In genomic region chr15:81745601-81746114, GRCm38 (mm10) we compare ENCODE assay signal across 8 mouse cellular contexts. TPM values are rescaled to one million over a fixed set of nuclear protein-coding genes. Genes with fewer than 3 reads are reported as not detected.
A peak's percentile ranks its signal among the peaks of the same experiment; 100 is the strongest.
DNase-seq lines count a peak whose midpoint lies in the region; ATAC-seq and TF ChIP-seq lines count a peak whose summit lies in the region.

No protein-coding gene starts in this region.

- TF ChIP-seq CTCF in embryonic fibroblast, embryonic 13.5 days (IDR thresholded peaks at IDR 0.05; ENCODE audit: borderline replicate concordance, insufficient read depth, low read length), result no peak

- H3K27ac ChIP-seq in embryonic fibroblast, embryonic 13.5 days (ENCODE audit: insufficient read depth, low read length), result no peak overlapping the region; the same call in 1 of the 2 replicates
- H3K27ac ChIP-seq in heart, embryonic 15.5 days, result peak overlapping the region; percentile 93
- H3K27ac ChIP-seq in neural tube, embryonic 14.5 days (ENCODE audit: low read depth, low read length), result peak overlapping the region; percentile 89

- peak overlapping the region; percentile 86 for H3K4me3 ChIP-seq in embryonic fibroblast, embryonic 13.5 days (ENCODE audit: insufficient read depth, low read length)
- peak overlapping the region; percentile 98 for H3K4me3 ChIP-seq in heart, embryonic 15.5 days
- peak overlapping the region; percentile 98 for H3K4me3 ChIP-seq in neural tube, embryonic 14.5 days (ENCODE audit: low read depth, low read length)

- under 1% methylated on average over 32 of the region's 33 CpGs for WGBS in heart, embryonic 15.5 days
- WGBS in neural tube, embryonic 14.5 days, result under 1% methylated on average over 33 of the region's 33 CpGs

- no peaks in the 10 kb centered on the region for H3K27me3 ChIP-seq in heart, embryonic 15.5 days
- no peaks in the 10 kb centered on the region for H3K27me3 ChIP-seq in neural tube, embryonic 14.5 days (ENCODE audit: control insufficient read depth, insufficient read depth, low read length)

- H3K4me1 ChIP-seq in embryonic fibroblast, embryonic 13.5 days (ENCODE audit: control insufficient read depth, insufficient read depth, low read length), result no peaks in the 10 kb centered on the region
- peaks cover 26% of the 10 kb centered on the region for H3K4me1 ChIP-seq in heart, embryonic 15.5 days (replicated peaks)
- H3K4me1 ChIP-seq in neural tube, embryonic 14.5 days (ENCODE audit: control insufficient read depth, insufficient read depth, low read length), result peaks cover 13% of the 10 kb centered on the region; the same call in 1 of the 2 replicates

- no peaks in the 10 kb centered on the region for H3K36me3 ChIP-seq in heart, embryonic 15.5 days
- no peaks in the 10 kb centered on the region for H3K36me3 ChIP-seq in neural tube, embryonic 14.5 days (ENCODE audit: control insufficient read depth, insufficient read depth, low read length)

- peak; percentile 55 for TF ChIP-seq POLR2A in embryonic fibroblast, embryonic 13.5 days (IDR thresholded peaks at IDR 0.05; ENCODE audit: low read depth, low read length)

- peak overlapping the region; percentile 84 for H3K4me2 ChIP-seq in heart, embryonic 15.5 days
- peak overlapping the region; percentile 77 for H3K4me2 ChIP-seq in neural tube, embryonic 14.5 days (ENCODE audit: low read depth, low read length)

- ATAC-seq in heart, embryonic 15.5 days (replicated peaks; ENCODE audit: insufficient number of reproducible peaks, insufficient read depth, low FRiP score, low read depth), result peak; percentile 53
- ATAC-seq in neural tube, embryonic 14.5 days (ENCODE audit: low read depth), result peak; percentile 85

- DNase-seq in B cell, adult 2 months, result peak; percentile 67 to 68
- peak; percentile 83 for DNase-seq in adrenal gland, postnatal 10 days
- peak; percentile 84 for DNase-seq in kidney, postnatal 10 days
- peak; percentile 53 to 60 for DNase-seq in lung, adult 18-20 months
- peak; percentile 64 to 73 for DNase-seq in thymus, postnatal 10 days (ENCODE audit: low spot score in 2 of 2)

- H3K9me3 ChIP-seq in heart, embryonic 15.5 days (replicated peaks), result no peaks in the 10 kb centered on the region
- no peaks in the 10 kb centered on the region for H3K9me3 ChIP-seq in neural tube, embryonic 14.5 days (ENCODE audit: control insufficient read depth, low read length)

- H3K9ac ChIP-seq in heart, embryonic 15.5 days, result peak overlapping the region; percentile 95
- H3K9ac ChIP-seq in neural tube, embryonic 14.5 days (replicated peaks; ENCODE audit: low read depth, low read length), result peak overlapping the region; percentile 94

RNA-seq across cellular contexts. Expression of gene Rangap1, which starts 0.3 kb away (rescaled TPM):
- 10 to 100 TPM; 48.5 to 49.2 TPM for total RNA-seq in adrenal gland, postnatal 10 days (2021)
- polyA plus RNA-seq in embryonic fibroblast, embryonic 13.5 days (2011; ENCODE audit: insufficient read length, low read depth, missing spikeins), result 68.2 and 69.1 TPM in 2 replicates
- 66.4 and 81.4 TPM in 2 replicates for polyA plus RNA-seq in heart, embryonic 15.5 days (2015; fragmentation: Nextera tagmentation; extraction: Ambion mirVana)
- 105 and 117 TPM in 2 replicates for polyA plus RNA-seq in neural tube, embryonic 14.5 days (2014; fragmentation: Nextera tagmentation; extraction: Ambion mirVana)

RNA-seq across cellular contexts. Expression of gene Zc3h7b, which starts 0.8 kb away (rescaled TPM):
- total RNA-seq in adrenal gland, postnatal 10 days (2021), result 10 to 100 TPM; 73.2 to 78.2 TPM
- 41.2 and 50.6 TPM in 2 replicates for polyA plus RNA-seq in embryonic fibroblast, embryonic 13.5 days (2011; ENCODE audit: insufficient read length, low read depth, missing spikeins)
- polyA plus RNA-seq in heart, embryonic 15.5 days (2015; fragmentation: Nextera tagmentation; extraction: Ambion mirVana), result 18.2 and 22.8 TPM in 2 replicates
- 49.6 and 72.6 TPM in 2 replicates for polyA plus RNA-seq in neural tube, embryonic 14.5 days (2014; fragmentation: Nextera tagmentation; extraction: Ambion mirVana)

RNA-seq across cellular contexts. Expression of gene Chadl, which starts 48.6 kb away (rescaled TPM):
- total RNA-seq in adrenal gland, postnatal 10 days (2021), result 1 to 10 TPM; 3.6 to 5.1 TPM
- 1.1 and 2.3 TPM in 2 replicates for polyA plus RNA-seq in embryonic fibroblast, embryonic 13.5 days (2011; ENCODE audit: insufficient read length, low read depth, missing spikeins)
- 1.4 and 2.3 TPM in 2 replicates for polyA plus RNA-seq in heart, embryonic 15.5 days (2015; fragmentation: Nextera tagmentation; extraction: Ambion mirVana)
- 19.9 and 32.3 TPM in 2 replicates for polyA plus RNA-seq in neural tube, embryonic 14.5 days (2014; fragmentation: Nextera tagmentation; extraction: Ambion mirVana)

RNA-seq across cellular contexts. Expression of gene Tef, which starts 56.6 kb away (rescaled TPM):
- 10 to 100 TPM; 68.4 to 74.1 TPM for total RNA-seq in adrenal gland, postnatal 10 days (2021)
- 37.4 and 43.1 TPM in 2 replicates for polyA plus RNA-seq in embryonic fibroblast, embryonic 13.5 days (2011; ENCODE audit: insufficient read length, low read depth, missing spikeins)
- polyA plus RNA-seq in heart, embryonic 15.5 days (2015; fragmentation: Nextera tagmentation; extraction: Ambion mirVana), result 22.9 and 25.9 TPM in 2 replicates
- 17.9 and 19.3 TPM in 2 replicates for polyA plus RNA-seq in neural tube, embryonic 14.5 days (2014; fragmentation: Nextera tagmentation; extraction: Ambion mirVana)
